8 mouse cellular contexts compared by ENCODE assay signal in the genomic region with DNA sequence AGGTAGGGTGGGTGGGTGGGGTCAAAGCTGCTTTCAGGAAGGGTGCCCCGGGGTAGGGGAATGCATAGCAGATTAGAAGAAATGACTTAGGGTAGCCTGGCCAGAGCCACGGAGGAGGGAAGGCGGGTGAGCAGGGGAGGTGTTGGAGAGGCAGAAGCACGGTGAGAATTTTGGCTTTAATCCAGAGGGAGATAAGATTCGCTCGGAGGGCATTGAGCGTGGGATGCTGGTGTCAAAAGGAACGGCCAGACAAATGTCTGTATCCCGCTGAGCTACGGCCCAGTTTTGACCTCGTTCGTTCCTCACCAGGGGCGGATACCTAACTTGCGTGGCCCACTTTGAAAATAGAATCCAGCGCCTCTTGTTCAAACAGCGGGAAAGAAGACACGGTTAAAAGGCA. TPM values are rescaled to one million over a fixed set of nuclear protein-coding genes. Genes with fewer than 3 reads are reported as not detected.
A peak's percentile ranks its signal among the peaks of the same experiment; 100 is the strongest.
DNase-seq lines count a peak whose midpoint lies in the region; ATAC-seq and TF ChIP-seq lines count a peak whose summit lies in the region.

No protein-coding gene starts in this region.

- no peaks in the 10 kb centered on the region for H3K27me3 ChIP-seq in kidney, adult 2 months (replicated peaks; ENCODE audit: control insufficient read depth, insufficient read depth, low read length)
- H3K27me3 ChIP-seq in heart, embryonic 13.5 days (replicated peaks), result no peaks in the 10 kb centered on the region
- no peaks in the 10 kb centered on the region; the same call in 1 of the 2 replicates for H3K27me3 ChIP-seq in liver, embryonic 12.5 days (replicated peaks)
- H3K27me3 ChIP-seq in stomach, embryonic 16.5 days (ENCODE audit: control insufficient read depth, insufficient read depth, low read length), result no peaks in the 10 kb centered on the region; the same call in 1 of the 2 replicates

- peak overlapping the region; percentile 48 for H3K9ac ChIP-seq in heart, embryonic 13.5 days
- H3K9ac ChIP-seq in liver, embryonic 12.5 days, result no peak overlapping the region
- no peak overlapping the region for H3K9ac ChIP-seq in stomach, embryonic 16.5 days (ENCODE audit: low read length)

- intact Hi-C loops in gastrocnemius, postnatal 36 days (cut with DNase I), result no loop called here

- no peak for TF ChIP-seq POLR2A in kidney, adult 2 months (IDR thresholded peaks at IDR 0.05; ENCODE audit: low read depth, low read length)

- no peak overlapping the region for H3K4me3 ChIP-seq in kidney, adult 2 months (ENCODE audit: insufficient read depth, low read depth, low read length)
- peak overlapping the region; percentile 37 for H3K4me3 ChIP-seq in heart, embryonic 13.5 days
- no peak overlapping the region for H3K4me3 ChIP-seq in liver, embryonic 12.5 days
- H3K4me3 ChIP-seq in stomach, embryonic 16.5 days (replicated peaks; ENCODE audit: low read length), result peak overlapping the region; percentile 20

- no peak overlapping the region for H3K27ac ChIP-seq in kidney, adult 2 months (ENCODE audit: insufficient read depth, low read depth, low read length)
- peak overlapping the region; percentile 87 for H3K27ac ChIP-seq in heart, embryonic 13.5 days (replicated peaks)
- H3K27ac ChIP-seq in liver, embryonic 12.5 days, result no peak overlapping the region
- H3K27ac ChIP-seq in stomach, embryonic 16.5 days (ENCODE audit: low read length), result no peak overlapping the region

- H3K9me3 ChIP-seq in heart, embryonic 13.5 days, result no peaks in the 10 kb centered on the region
- H3K9me3 ChIP-seq in liver, embryonic 12.5 days (replicated peaks), result no peaks in the 10 kb centered on the region
- no peaks in the 10 kb centered on the region for H3K9me3 ChIP-seq in stomach, embryonic 16.5 days (replicated peaks; ENCODE audit: control insufficient read depth, low read length)

- H3K4me2 ChIP-seq in heart, embryonic 13.5 days, result peak overlapping the region; percentile 63
- peak overlapping the region; percentile 41 for H3K4me2 ChIP-seq in liver, embryonic 12.5 days
- H3K4me2 ChIP-seq in stomach, embryonic 16.5 days (ENCODE audit: low read depth, low read length), result peak overlapping the region; percentile 42

- 20% methylated on average over 17 of the region's 17 CpGs for WGBS in kidney, adult 2 months
- WGBS in heart, embryonic 13.5 days, result 3% methylated on average over 17 of the region's 17 CpGs
- WGBS in liver, embryonic 12.5 days (ENCODE audit: insufficient replicate concordance), result 15% methylated on average over 17 of the region's 17 CpGs
- 15% methylated on average over 17 of the region's 17 CpGs for WGBS in stomach, embryonic 16.5 days

- no peak for TF ChIP-seq CTCF in kidney, adult 2 months (conservative IDR thresholded peaks at IDR 0.05; ENCODE audit: insufficient read depth, insufficient read length, low read depth, low read length)

- peak; percentile 51; the same call in 1 of the 2 replicates for ATAC-seq in heart, embryonic 13.5 days (ENCODE audit: extremely low read depth, insufficient number of reproducible peaks, low FRiP score, low TSS enrichment)
- no peak for ATAC-seq in liver, embryonic 12.5 days
- no peak for ATAC-seq in stomach, embryonic 16.5 days (ENCODE audit: insufficient read depth, low FRiP score)

- peak; percentile 43 for DNase-seq in kidney, adult 2 months
- no peak for DNase-seq in kidney, postnatal 36 days
- peak; percentile 46 for DNase-seq in cerebellum, adult 9-11 months
- no peak for DNase-seq in gastrocnemius, postnatal 36 days
- DNase-seq in urinary bladder, postnatal 10 days (ENCODE audit: low spot score), result no peak

- no peaks in the 10 kb centered on the region for H3K36me3 ChIP-seq in kidney, adult 2 months (ENCODE audit: control insufficient read depth, insufficient read depth, low read length)
- no peaks in the 10 kb centered on the region for H3K36me3 ChIP-seq in heart, embryonic 13.5 days
- no peaks in the 10 kb centered on the region for H3K36me3 ChIP-seq in liver, embryonic 12.5 days
- H3K36me3 ChIP-seq in stomach, embryonic 16.5 days (ENCODE audit: control insufficient read depth, insufficient read depth, low read length), result no peaks in the 10 kb centered on the region

- H3K4me1 ChIP-seq in kidney, adult 2 months (ENCODE audit: control insufficient read depth, insufficient read depth, low read length), result peaks cover 4% of the 10 kb centered on the region; the same call in 1 of the 2 replicates
- H3K4me1 ChIP-seq in heart, embryonic 13.5 days, result peaks cover 43% of the 10 kb centered on the region
- peaks cover 14% of the 10 kb centered on the region for H3K4me1 ChIP-seq in liver, embryonic 12.5 days
- peaks cover 9% of the 10 kb centered on the region; the same call in 1 of the 2 replicates for H3K4me1 ChIP-seq in stomach, embryonic 16.5 days (ENCODE audit: control insufficient read depth, insufficient read depth, low read length)

RNA-seq across cellular contexts. Expression of a gene that starts 23.8 kb away (rescaled TPM):
- 46.6 and 50.5 TPM in 2 replicates for polyA plus RNA-seq in kidney, adult 2 months (2012; rRNA removed)
- 39.4 and 40.6 TPM in 2 replicates for polyA plus RNA-seq in heart, embryonic 13.5 days (2015; fragmentation: Nextera tagmentation; extraction: Ambion mirVana)
- polyA plus RNA-seq in liver, embryonic 12.5 days (2016; fragmentation: Nextera tagmentation; extraction: Ambion mirVana), result 17.9 and 18.7 TPM in 2 replicates
- polyA plus RNA-seq in stomach, embryonic 16.5 days (2015; fragmentation: Nextera tagmentation; extraction: Ambion mirVana), result 39.7 and 40.8 TPM in 2 replicates
- 10 to 100 TPM; 16.4 to 17.4 TPM for total RNA-seq in gastrocnemius, postnatal 36 days (2021)

Comparison
In these comparisons a context has a peak if more than half of its experiments do, and no peak if none do; other contexts are left out.
1. DNase-seq: peak in kidney, adult 2 months (single experiment) and cerebellum, adult 9-11 months (single experiment); none in kidney, postnatal 36 days (0 of 2), gastrocnemius, postnatal 36 days (0 of 2) and urinary bladder, postnatal 10 days (single experiment).
2. H3K4me3 ChIP-seq: peak in heart, embryonic 13.5 days (single experiment) and stomach, embryonic 16.5 days (single experiment); none in kidney, adult 2 months (single experiment) and liver, embryonic 12.5 days (single experiment).
3. Peak in every context shown above with its lines, with median percentiles within 50 percentile points of each other: H3K4me2 ChIP-seq.